ENCODE assay signal across 23 mouse cellular contexts in the genomic region with DNA sequence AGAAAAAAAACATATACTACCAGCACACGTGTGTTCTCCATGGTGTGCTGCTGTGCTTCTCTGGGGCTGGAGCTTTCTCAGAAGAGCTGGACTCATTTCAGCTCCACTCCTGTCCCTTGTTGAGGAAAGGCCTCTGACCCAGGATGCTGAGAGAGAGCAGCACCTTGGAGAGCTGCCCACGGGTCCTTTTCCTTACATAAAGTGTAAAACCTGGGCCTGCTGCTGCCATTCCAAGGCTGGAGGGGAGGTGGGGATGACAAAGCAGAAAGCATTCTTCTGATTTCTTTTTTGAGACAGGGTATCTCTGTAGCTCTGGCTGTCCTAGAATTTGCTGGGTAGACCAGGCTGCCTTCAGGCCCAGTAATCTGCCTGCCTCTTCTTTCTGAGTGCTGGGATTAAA. TPM values are rescaled to one million over a fixed set of nuclear protein-coding genes. Genes with fewer than 3 reads are reported as not detected.
DNase-seq lines count a peak whose midpoint lies in the region; ATAC-seq and TF ChIP-seq lines count a peak whose summit lies in the region.
"Had no signal": no experiment of that assay in that cellular context is flagged by ENCODE, and none has a peak within 500 bp of the region (broad histone marks: within the 10 kb centered on the region; RNA-seq: fewer than 3 reads in every experiment).

No protein-coding gene starts in this region.

- no peak overlapping the region for H3K4me3 ChIP-seq in left cerebral cortex, adult 2 months
- no peak overlapping the region for H3K4me3 ChIP-seq in embryonic facial prominence, embryonic 10.5 days
- H3K4me3 ChIP-seq in forebrain, embryonic 15.5 days, result no peak overlapping the region
- H3K4me3 ChIP-seq: embryonic facial prominence, embryonic 12.5 days; hindbrain, embryonic 13.5 days; intestine, embryonic 15.5 days; midbrain, embryonic 12.5 days; neural tube, embryonic 15.5 days had no signal

- H3K27me3 ChIP-seq in embryonic facial prominence, embryonic 10.5 days (replicated peaks; ENCODE audit: low read depth, poor library complexity, severe bottlenecking), result no peaks in the 10 kb centered on the region
- no peaks in the 10 kb centered on the region for H3K27me3 ChIP-seq in forebrain, embryonic 15.5 days
- H3K27me3 ChIP-seq: embryonic facial prominence, embryonic 12.5 days; hindbrain, embryonic 13.5 days; intestine, embryonic 15.5 days; midbrain, embryonic 12.5 days; neural tube, embryonic 15.5 days had no signal

- H3K36me3 ChIP-seq in embryonic facial prominence, embryonic 10.5 days (replicated peaks), result peaks cover 68% of the 10 kb centered on the region
- H3K36me3 ChIP-seq in forebrain, embryonic 15.5 days, result peaks cover 27% of the 10 kb centered on the region

- no peaks in the 10 kb centered on the region for H3K9me3 ChIP-seq in embryonic facial prominence, embryonic 10.5 days
- no peaks in the 10 kb centered on the region for H3K9me3 ChIP-seq in forebrain, embryonic 15.5 days
- H3K9me3 ChIP-seq: embryonic facial prominence, embryonic 12.5 days; G1E; hindbrain, embryonic 13.5 days; intestine, embryonic 15.5 days; midbrain, embryonic 12.5 days; neural tube, embryonic 15.5 days had no signal

- H3K4me1 ChIP-seq in embryonic facial prominence, embryonic 10.5 days, result peaks cover 14% of the 10 kb centered on the region
- H3K4me1 ChIP-seq in forebrain, embryonic 15.5 days, result peaks cover 21% of the 10 kb centered on the region

- ATAC-seq in forebrain, embryonic 15.5 days (replicated peaks), result no peak
- ATAC-seq: intestine, embryonic 15.5 days had no signal

- intact Hi-C loops in left cerebral cortex, adult 2 months (cut with DNase I), result no loop called here
- intact Hi-C loops in left cerebral cortex, postnatal 25 days (cut with DNase I), result no loop called here

- no peak for TF ChIP-seq CTCF in left cerebral cortex, adult 2 months (IDR thresholded peaks at IDR 0.05)

- no peak overlapping the region for H3K9ac ChIP-seq in forebrain, embryonic 15.5 days (replicated peaks)
- H3K9ac ChIP-seq: embryonic facial prominence, embryonic 12.5 days; hindbrain, embryonic 13.5 days; intestine, embryonic 15.5 days; midbrain, embryonic 12.5 days; neural tube, embryonic 15.5 days had no signal

- DNase-seq in embryo, embryonic 10.5 days (ENCODE audit: low spot score), result peak; percentile 31
- no peak for DNase-seq in embryo, embryonic 10 days (ENCODE audit: low spot score)
- no peak for DNase-seq in left cerebral cortex, adult 2 months (ENCODE audit: extremely low spot score in 1 of 2, low spot score in 2 of 2)
- no peak for DNase-seq in left cerebral cortex, postnatal 25 days (ENCODE audit: low spot score in 2 of 2)
- peak; percentile 32 for DNase-seq in embryonic facial prominence, embryonic 10.5 days (ENCODE audit: low spot score)
- DNase-seq in frontal cortex, postnatal 25 days (ENCODE audit: low spot score in 2 of 2), result no peak
- DNase-seq in urinary bladder, postnatal 14 days (ENCODE audit: low spot score), result no peak
- DNase-seq: adrenal gland, postnatal 10 days; B cell, adult 2 months; gastrocnemius, postnatal 25 days; kidney, postnatal 14 days; lung, adult 2 months; lung, postnatal 4 days; retina, postnatal 1 day; right cerebral cortex, postnatal 4 days; thymus, postnatal 4 days had no signal

- H3K27ac ChIP-seq in left cerebral cortex, adult 2 months, result peak overlapping the region; percentile 64; the same call in 1 of the 2 replicates
- H3K27ac ChIP-seq in embryonic facial prominence, embryonic 10.5 days (replicated peaks), result no peak overlapping the region
- H3K27ac ChIP-seq in forebrain, embryonic 15.5 days (replicated peaks), result no peak overlapping the region
- H3K27ac ChIP-seq: embryonic facial prominence, embryonic 12.5 days; hindbrain, embryonic 13.5 days; intestine, embryonic 15.5 days; midbrain, embryonic 12.5 days; neural tube, embryonic 15.5 days had no signal

- WGBS in embryonic facial prominence, embryonic 10.5 days, result 47% methylated on average over 2 of the region's 2 CpGs
- 50% methylated on average over 2 of the region's 2 CpGs for WGBS in forebrain, embryonic 15.5 days

- no peak overlapping the region for H3K4me2 ChIP-seq in forebrain, embryonic 15.5 days (replicated peaks)
- H3K4me2 ChIP-seq: embryonic facial prominence, embryonic 12.5 days; hindbrain, embryonic 13.5 days; intestine, embryonic 15.5 days; midbrain, embryonic 12.5 days; neural tube, embryonic 15.5 days had no signal

RNA-seq across cellular contexts. Expression of gene Rnf114, which starts 14.3 kb away (rescaled TPM):
- 10 to 100 TPM; 54.9 to 57.3 TPM for total RNA-seq in left cerebral cortex, adult 2 months (2021)
- 10 to 100 TPM; 59.7 to 61.3 TPM for total RNA-seq in left cerebral cortex, postnatal 25 days (2021)
- polyA plus RNA-seq in embryonic facial prominence, embryonic 10.5 days (2016; fragmentation: Nextera tagmentation; extraction: Ambion mirVana), result 133 and 142 TPM in 2 replicates
- polyA plus RNA-seq in forebrain, embryonic 15.5 days (2015; fragmentation: Nextera tagmentation; extraction: Ambion mirVana), result 132 TPM in 2 replicates

RNA-seq across cellular contexts. Expression of gene Spata2, which starts 14.6 kb away (rescaled TPM):
- 10 to 100 TPM; 78.0 to 79.1 TPM for total RNA-seq in left cerebral cortex, adult 2 months (2021)
- 10 to 100 TPM; 72.0 to 74.4 TPM for total RNA-seq in left cerebral cortex, postnatal 25 days (2021)
- 19.6 TPM in 2 replicates for polyA plus RNA-seq in embryonic facial prominence, embryonic 10.5 days (2016; fragmentation: Nextera tagmentation; extraction: Ambion mirVana)
- polyA plus RNA-seq in forebrain, embryonic 15.5 days (2015; fragmentation: Nextera tagmentation; extraction: Ambion mirVana), result 32.1 and 32.6 TPM in 2 replicates

RNA-seq across cellular contexts. Expression of gene Slc9a8, which starts 56.6 kb away (rescaled TPM):
- 10 to 100 TPM; 31.1 to 34.4 TPM for total RNA-seq in left cerebral cortex, adult 2 months (2021)
- total RNA-seq in left cerebral cortex, postnatal 25 days (2021), result 10 to 100 TPM; 24.7 to 31.0 TPM
- polyA plus RNA-seq in embryonic facial prominence, embryonic 10.5 days (2016; fragmentation: Nextera tagmentation; extraction: Ambion mirVana), result 24.3 and 25.9 TPM in 2 replicates
- 20.4 and 23.1 TPM in 2 replicates for polyA plus RNA-seq in forebrain, embryonic 15.5 days (2015; fragmentation: Nextera tagmentation; extraction: Ambion mirVana)

RNA-seq across cellular contexts. Expression of gene Snai1, which starts 59.9 kb away (rescaled TPM):
- total RNA-seq in left cerebral cortex, adult 2 months (2021), result under 1 TPM; 0.56 to 0.70 TPM
- under 1 TPM; 0.57 to 0.94 TPM for total RNA-seq in left cerebral cortex, postnatal 25 days (2021)
- polyA plus RNA-seq in embryonic facial prominence, embryonic 10.5 days (2016; fragmentation: Nextera tagmentation; extraction: Ambion mirVana), result 86.3 and 93.8 TPM in 2 replicates
- 2.1 and 2.7 TPM in 2 replicates for polyA plus RNA-seq in forebrain, embryonic 15.5 days (2015; fragmentation: Nextera tagmentation; extraction: Ambion mirVana)
- total RNA-seq: G1E had no signal
- polyA plus RNA-seq: G1E had no signal

Comparison
In these comparisons a context has a peak if more than half of its experiments do, and no peak if none do; other contexts are left out.
1. DNase-seq: peak in embryo, embryonic 10.5 days (single experiment) and embryonic facial prominence, embryonic 10.5 days (single experiment); none in embryo, embryonic 10 days (single experiment), left cerebral cortex, adult 2 months (0 of 2), left cerebral cortex, postnatal 25 days (0 of 2), frontal cortex, postnatal 25 days (0 of 2) and urinary bladder, postnatal 14 days (single experiment).